Mouse (Mus musculus) neural tube, embryonic 11.5 days (tissue): ENCODE measurements around the gene Olfr955. TPM values are rescaled to one million over a fixed set of nuclear protein-coding genes. Genes with fewer than 3 reads are reported as not detected.

Experiments
- ATAC-seq: fragments of 200-750 bp; cut with Nextera tagmentation; 2 replicates; pipeline ENCODE4 v1.8.0; 2017; ENCODE audit warnings: moderate number of reproducible peaks, mild to moderate bottlenecking, moderate TSS enrichment, moderate library complexity; ENCODE audit not compliant: insufficient read depth, low FRiP score, low TSS enrichment
- DNase-seq: peaks from one replicate; pipeline ENCODE4 v3.0.0-alpha.2; 2015; ENCODE audit warnings: low spot score
- H3K27ac ChIP-seq: fragments of 300-500 bp; sonication (generic); 2 replicates; pipeline ENCODE4 v1.5.1; 2014; ENCODE audit warnings: low read depth, mild to moderate bottlenecking, low read length
- H3K27me3 ChIP-seq: fragments of 300-500 bp; sonication (generic); 2 replicates; pipeline ENCODE4 v1.6.1; 2014; ENCODE audit warnings: mild to moderate bottlenecking, low read length, mixed read lengths; ENCODE audit not compliant: control insufficient read depth, insufficient read depth
- H3K36me3 ChIP-seq: fragments of 300-500 bp; sonication (generic); 2 replicates; pipeline ENCODE4 v1.6.1; 2014; ENCODE audit warnings: mild to moderate bottlenecking, low read length, moderate library complexity, mixed read lengths; ENCODE audit not compliant: control insufficient read depth, insufficient read depth
- H3K4me1 ChIP-seq: fragments of 300-500 bp; sonication (generic); 2 replicates; pipeline ENCODE4 v1.6.1; 2014; ENCODE audit warnings: low read length, mixed read lengths; ENCODE audit not compliant: control insufficient read depth, insufficient read depth
- H3K4me2 ChIP-seq: fragments of 300-500 bp; sonication (generic); 2 replicates; pipeline ENCODE4 v1.6.1; 2014; ENCODE audit warnings: low read depth, mild to moderate bottlenecking, moderate library complexity
- H3K4me3 ChIP-seq: fragments of 300-500 bp; sonication (generic); 2 replicates; pipeline ENCODE4 v1.5.1; 2014; ENCODE audit warnings: low read depth, low read length
- H3K9ac ChIP-seq: fragments of 300-500 bp; sonication (generic); 2 replicates; pipeline ENCODE4 v1.6.1; 2014; ENCODE audit warnings: mild to moderate bottlenecking, low read length
- H3K9me3 ChIP-seq: fragments of 300-500 bp; sonication (generic); 2 replicates; pipeline ENCODE4 v1.6.1; 2016; ENCODE audit warnings: low read length; ENCODE audit not compliant: control insufficient read depth
- WGBS: fragments of 180-500 bp; shearing (Covaris S2); extraction: QIAGEN DNeasy Blood & Tissue Kit; methylation state at CpG from one replicate; pipeline ENCODE4 v1.1.7; 2014; 5-methylcytosine and 5-hydroxymethylcytosine counted together
- polyA plus RNA-seq: library from polyadenylated mRNA; unstranded; fragments of >200 nt; fragmentation: Nextera tagmentation; extraction: Ambion mirVana; gene quantifications from 2 replicates; pipeline ENCODE4 v1.2.1, GENCODE M21; 2014

Olfr955 gene
- polyA plus RNA-seq: not detected in 2 replicates

- Histone ChIP-seq H3K36me3 (no peaks in the 10 kb centered on the region), H3K27me3 (no peaks in the 10 kb centered on the region), H3K4me1 (no peaks in the 10 kb centered on the region), H3K4me3 (no peak within 1 kb of the TSS), H3K4me2 (no peak within 1 kb of the TSS), H3K27ac (no peak within 1 kb of the TSS), H3K9me3 (no peaks in the 10 kb centered on the region), H3K9ac (no peak within 1 kb of the TSS)
- ATAC-seq (no peak), DNase-seq (no peak)
- 50% methylated on average over 1 of the region's 1 CpGs for WGBS
Measured at GRCm38 (mm10) chr9:39471844-39472243, at the start of gene Olfr955. TSS of gene Olfr955 (minus strand) at chr9:39471944.

GRCm38 (mm10) chr9:39518595-39518994, 46.9 kb upstream of the Olfr955 start:
- no peaks in the 10 kb centered on the region for H3K36me3 ChIP-seq
- no peak for DNase-seq
- H3K27me3 ChIP-seq: no peaks in the 10 kb centered on the region
- H3K4me2 ChIP-seq: no peak overlapping the region
- no peak overlapping the region for H3K4me3 ChIP-seq
- no peak overlapping the region for H3K9ac ChIP-seq
- no peaks in the 10 kb centered on the region for H3K4me1 ChIP-seq
- no peaks in the 10 kb centered on the region for H3K9me3 ChIP-seq
- ATAC-seq: no peak
- H3K27ac ChIP-seq: no peak overlapping the region

GRCm38 (mm10) chr9:39515531-39515930, 43.8 kb upstream of the Olfr955 start, which contains the start of gene Olfr957:
TSS of gene Olfr957 (minus strand) at chr9:39515809.
- WGBS: 82% methylated on average over 3 of the region's 3 CpGs
- no peaks in the 10 kb centered on the region for H3K4me1 ChIP-seq
- no peak for ATAC-seq
- H3K27ac ChIP-seq: no peak within 1 kb of the TSS
- H3K27me3 ChIP-seq: no peaks in the 10 kb centered on the region
- no peak within 1 kb of the TSS for H3K9ac ChIP-seq
- H3K36me3 ChIP-seq: no peaks in the 10 kb centered on the region
- no peak within 1 kb of the TSS for H3K4me3 ChIP-seq
- DNase-seq: no peak
- H3K4me2 ChIP-seq: no peak within 1 kb of the TSS
- no peaks in the 10 kb centered on the region for H3K9me3 ChIP-seq

- Histone ChIP-seq H3K4me2 (no peak overlapping the region), H3K4me3 (no peak overlapping the region), H3K27ac (no peak overlapping the region), H3K9ac (no peak overlapping the region), H3K4me1 (no peaks in the 10 kb centered on the region), H3K27me3 (no peaks in the 10 kb centered on the region), H3K9me3 (no peaks in the 10 kb centered on the region), H3K36me3 (no peaks in the 10 kb centered on the region)
- no peak for DNase-seq
- 79% methylated on average over 9 of the region's 9 CpGs for WGBS
- ATAC-seq: no peak
Measured at GRCm38 (mm10) chr9:39509412-39509811, 37.7 kb upstream of the Olfr955 start.

GRCm38 (mm10) chr9:39508998-39509397, 37.3 kb upstream of the Olfr955 start:
- Histone ChIP-seq H3K9me3 (no peaks in the 10 kb centered on the region), H3K4me2 (no peak overlapping the region), H3K4me1 (no peaks in the 10 kb centered on the region), H3K36me3 (no peaks in the 10 kb centered on the region), H3K9ac (no peak overlapping the region), H3K27me3 (no peaks in the 10 kb centered on the region), H3K4me3 (no peak overlapping the region), H3K27ac (no peak overlapping the region)
- 14% methylated on average over 6 of the region's 6 CpGs for WGBS
- peak; percentile 63 for DNase-seq
- peak; percentile 67 for ATAC-seq

- Histone ChIP-seq H3K9ac (no peak within 1 kb of the TSS), H3K27ac (no peak within 1 kb of the TSS), H3K9me3 (no peaks in the 10 kb centered on the region), H3K36me3 (no peaks in the 10 kb centered on the region), H3K4me2 (no peak within 1 kb of the TSS), H3K4me3 (no peak within 1 kb of the TSS), H3K4me1 (no peaks in the 10 kb centered on the region), H3K27me3 (no peaks in the 10 kb centered on the region)
- ATAC-seq: no peak
- 95% methylated on average over 2 of the region's 2 CpGs for WGBS
- DNase-seq: no peak
Measured at GRCm38 (mm10) chr9:39493895-39494294, 22.2 kb upstream of the Olfr955 start, which contains the start of gene Olfr44. TSS of gene Olfr44 (minus strand) at chr9:39493995.

- Histone ChIP-seq H3K36me3 (no peaks in the 10 kb centered on the region), H3K9ac (no peak within 1 kb of the TSS), H3K27me3 (no peaks in the 10 kb centered on the region), H3K4me2 (no peak within 1 kb of the TSS), H3K4me1 (no peaks in the 10 kb centered on the region), H3K27ac (no peak within 1 kb of the TSS), H3K4me3 (no peak within 1 kb of the TSS), H3K9me3 (no peaks in the 10 kb centered on the region)
- ATAC-seq: no peak
- WGBS: 88% methylated on average over 6 of the region's 6 CpGs
- no peak for DNase-seq
Measured at GRCm38 (mm10) chr9:39456401-39456800, 15.3 kb downstream of the Olfr955 start, which contains the start of gene Olfr954. TSS of gene Olfr954 (plus strand) at chr9:39456701.

- no peak for DNase-seq
- Histone ChIP-seq H3K9ac (no peak within 1 kb of the TSS), H3K4me3 (no peak within 1 kb of the TSS), H3K9me3 (no peaks in the 10 kb centered on the region), H3K4me1 (no peaks in the 10 kb centered on the region), H3K27ac (no peak within 1 kb of the TSS), H3K36me3 (no peaks in the 10 kb centered on the region), H3K4me2 (no peak within 1 kb of the TSS), H3K27me3 (no peaks in the 10 kb centered on the region)
- ATAC-seq: no peak
Measured at GRCm38 (mm10) chr9:39427048-39427447, 44.7 kb downstream of the Olfr955 start, which contains the start of gene Olfr952. TSS of gene Olfr952 (minus strand) at chr9:39427148.
